Mouse (Mus musculus) liver, adult 2 months (tissue): ENCODE results near the gene Asah2. TPM values are rescaled to one million over a fixed set of nuclear protein-coding genes. Genes with fewer than 3 reads are reported as not detected.

Experiments
- DNase-seq: peaks from one replicate; pipeline ENCODE4 v3.0.0-alpha.2; 2011; ENCODE audit warnings: low read depth, low spot score; ENCODE audit errors: extremely low read depth
- H3K27ac ChIP-seq: fragments of 200-500 bp; replicated peaks from 2 replicates; pipeline ENCODE4 v1.5.1; 2012; ENCODE audit warnings: low read depth, mild to moderate bottlenecking, control low read depth, inconsistent platforms, low read length; ENCODE audit not compliant: insufficient read depth
- H3K27me3 ChIP-seq: fragments of 200-500 bp; 2 replicates; pipeline ENCODE4 v1.6.1; 2012; ENCODE audit warnings: mild to moderate bottlenecking, moderate library complexity, low read length, inconsistent platforms; ENCODE audit not compliant: control insufficient read depth, insufficient read depth
- H3K36me3 ChIP-seq: fragments of 200-500 bp; 2 replicates; pipeline ENCODE4 v1.6.1; 2012; ENCODE audit warnings: low read length, inconsistent platforms; ENCODE audit not compliant: control insufficient read depth, insufficient read depth
- H3K4me1 ChIP-seq: fragments of 200-500 bp; 2 replicates; pipeline ENCODE4 v1.6.1; 2011; ENCODE audit warnings: low read length; ENCODE audit not compliant: control insufficient read depth, insufficient read depth
- H3K4me3 ChIP-seq: fragments of 200-500 bp; 2 replicates; pipeline ENCODE4 v1.5.1; 2011; ENCODE audit warnings: low read depth, mild to moderate bottlenecking, control low read depth, low read length, moderate library complexity; ENCODE audit not compliant: insufficient read depth
- H3K79me2 ChIP-seq: fragments of 200-500 bp; 2 replicates; pipeline ENCODE4 v1.6.1; 2012; ENCODE audit warnings: inconsistent platforms, mild to moderate bottlenecking, low read length, moderate library complexity; ENCODE audit not compliant: control insufficient read depth, insufficient read depth
- H3K9ac ChIP-seq: fragments of 200-500 bp; 2 replicates; pipeline ENCODE4 v1.6.1; 2012; ENCODE audit warnings: low read depth, mild to moderate bottlenecking, control low read depth, inconsistent platforms, low read length
- CTCF ChIP-seq: fragments of 200-500 bp; IDR thresholded peaks from 2 replicates; pipeline ENCODE4 v1.5.1; 2011; ENCODE audit warnings: low read depth, low read length, control low read depth
- POLR2A ChIP-seq: fragments of 200-500 bp; IDR thresholded peaks from 2 replicates; pipeline ENCODE4 v1.6.1; 2011; ENCODE audit warnings: low read length, control low read depth; ENCODE audit not compliant: insufficient read depth; ENCODE audit errors: extremely low read depth
- WGBS: fragments of 180-500 bp; shearing (Covaris S2); methylation state at CpG from one replicate; pipeline ENCODE4 v1.1.7; 2018; 5-methylcytosine and 5-hydroxymethylcytosine counted together
- polyA plus RNA-seq: library from polyadenylated mRNA; depleted of rRNA; stranded (reverse); fragments of >200 nt; gene quantifications from 2 replicates; pipeline ENCODE4 v1.2.3, GENCODE M21; 2012
- total RNA-seq: library from RNA; depleted of rRNA; stranded (reverse); fragments of >200 nt; gene quantifications from 2 replicates; pipeline ENCODE4 v1.2.3, GENCODE M21; 2014

Gene Asah2
- total and polyA plus RNA-seq, 2 experiments = 7.8 to 16.6 TPM

- Histone ChIP-seq H3K27ac (no peak overlapping the region), H3K79me2 (no peaks in the 10 kb centered on the region), H3K36me3 (peaks cover 10% of the 10 kb centered on the region), H3K4me1 (no peaks in the 10 kb centered on the region), H3K27me3 (no peaks in the 10 kb centered on the region), H3K4me3 (no peak overlapping the region), H3K9ac (no peak overlapping the region)
- 81% methylated on average over 5 of the region's 5 CpGs for WGBS
- no peak for DNase-seq
- TF ChIP-seq POLR2A (no peak), CTCF (no peak)
Measured at GRCm38 (mm10) chr19:32002623-32003022, 105.4 kb downstream of the Asah2 start.

GRCm38 (mm10) chr19:31996916-31997315 lies 111.1 kb downstream of the Asah2 start:
- TF ChIP-seq CTCF (no peak), POLR2A (no peak)
- Histone ChIP-seq H3K27ac (no peak overlapping the region), H3K79me2 (no peaks in the 10 kb centered on the region), H3K9ac (no peak overlapping the region), H3K27me3 (no peaks in the 10 kb centered on the region), H3K4me1 (no peaks in the 10 kb centered on the region), H3K4me3 (no peak overlapping the region), H3K36me3 (peaks cover 4% of the 10 kb centered on the region; the same call in 1 of the 2 replicates)
- WGBS = 98% methylated on average over 3 of the region's 3 CpGs
- no peak for DNase-seq

- 93% methylated on average over 6 of the region's 6 CpGs for WGBS
- Histone ChIP-seq H3K4me3 (no peak overlapping the region), H3K79me2 (no peaks in the 10 kb centered on the region), H3K36me3 (peaks cover 5% of the 10 kb centered on the region), H3K4me1 (no peaks in the 10 kb centered on the region), H3K27me3 (no peaks in the 10 kb centered on the region), H3K9ac (no peak overlapping the region), H3K27ac (no peak overlapping the region)
- TF ChIP-seq POLR2A (no peak), CTCF (no peak)
- no peak for DNase-seq
Measured at GRCm38 (mm10) chr19:31991057-31991456, 117.0 kb downstream of the Asah2 start.

- Histone ChIP-seq H3K36me3 (no peaks in the 10 kb centered on the region), H3K79me2 (no peaks in the 10 kb centered on the region), H3K4me1 (no peaks in the 10 kb centered on the region), H3K4me3 (no peak overlapping the region), H3K9ac (no peak overlapping the region), H3K27me3 (no peaks in the 10 kb centered on the region), H3K27ac (no peak overlapping the region)
- 55% methylated on average over 2 of the region's 2 CpGs for WGBS
- TF ChIP-seq CTCF (no peak), POLR2A (no peak)
- DNase-seq = no peak
Measured at GRCm38 (mm10) chr19:31975882-31976281, 132.1 kb downstream of the Asah2 start.

GRCm38 (mm10) chr19:31971998-31972397 lies 136.0 kb downstream of the Asah2 start:
- no peaks in the 10 kb centered on the region for H3K36me3 ChIP-seq
- TF ChIP-seq POLR2A (no peak), CTCF (peak; percentile 96)
- DNase-seq = peak; percentile 34
- H3K27ac ChIP-seq = no peak overlapping the region
- 8% methylated on average over 6 of the region's 6 CpGs for WGBS
- H3K9ac ChIP-seq = no peak overlapping the region
- no peaks in the 10 kb centered on the region for H3K27me3 ChIP-seq
- H3K4me1 ChIP-seq = no peaks in the 10 kb centered on the region
- no peaks in the 10 kb centered on the region for H3K79me2 ChIP-seq
- no peak overlapping the region for H3K4me3 ChIP-seq

- no peaks in the 10 kb centered on the region for H3K36me3 ChIP-seq
- 48% methylated on average over 3 of the region's 3 CpGs for WGBS
- no peaks in the 10 kb centered on the region for H3K27me3 ChIP-seq
- no peak overlapping the region for H3K27ac ChIP-seq
- H3K4me3 ChIP-seq = no peak overlapping the region
- no peak overlapping the region for H3K9ac ChIP-seq
- no peaks in the 10 kb centered on the region for H3K4me1 ChIP-seq
- no peak for TF ChIP-seq CTCF
- no peak for TF ChIP-seq POLR2A
- no peak for DNase-seq
- H3K79me2 ChIP-seq = no peaks in the 10 kb centered on the region
Measured at GRCm38 (mm10) chr19:31971405-31971804, 136.6 kb downstream of the Asah2 start.
